Mouse (Mus musculus): ENCODE data around the gene Map3k4. TPM values are rescaled to one million over a fixed set of nuclear protein-coding genes. Genes with fewer than 3 reads are reported as not detected.

Gene Map3k4
- total and polyA plus RNA-seq, 2 experiments from 2014 or later = 37.1 to 47.9 TPM

- TF ChIP-seq CTCF (IDR thresholded peaks at IDR 0.05) = no peak
- no peak overlapping the region for H3K9ac ChIP-seq (replicated peaks; ENCODE audit: low read length, poor library complexity, severe bottlenecking)
Observed at GRCm38 (mm10) chr17:12351564-12351963, 33.0 kb upstream of the Map3k4 start.

GRCm38 (mm10) chr17:12347462-12347861 lies 28.9 kb upstream of the Map3k4 start:
- no peak overlapping the region for H3K4me3 ChIP-seq (ENCODE audit: low read depth, low read length)
- whole genome bisulfite sequencing = 100% methylated on average over 1 of the region's 1 CpGs
- ATAC-seq (ENCODE audit: low FRiP score) (no peak), DNase-seq (ENCODE audit: low spot score) (no peak)
- no peaks in the 10 kb centered on the region for H3K9me3 ChIP-seq (ENCODE audit: low read length)
- H3K27me3 ChIP-seq (ENCODE audit: insufficient read depth, low read length) = no peaks in the 10 kb centered on the region
- no peak overlapping the region for H3K27ac ChIP-seq (ENCODE audit: low read depth, low read length)
- no peaks in the 10 kb centered on the region for H3K36me3 ChIP-seq (ENCODE audit: insufficient read depth, low read length)
- H3K9ac ChIP-seq (replicated peaks; ENCODE audit: low read length, poor library complexity, severe bottlenecking) = no peak overlapping the region
- TF ChIP-seq CTCF (IDR thresholded peaks at IDR 0.05) = no peak
- H3K4me2 ChIP-seq (ENCODE audit: low read depth, low read length, poor library complexity, severe bottlenecking) = no peak overlapping the region
- no peaks in the 10 kb centered on the region for H3K4me1 ChIP-seq (ENCODE audit: insufficient read depth, low read length)

More at GRCm38 (mm10) chr17:12351564-12351963, 33.0 kb upstream of the Map3k4 start:
- 87% methylated on average over 6 of the region's 6 CpGs for WGBS
- H3K27me3 ChIP-seq (ENCODE audit: insufficient read depth, low read length) = no peaks in the 10 kb centered on the region
- no peak for ATAC-seq (ENCODE audit: low FRiP score)
- no peak overlapping the region for H3K4me2 ChIP-seq (ENCODE audit: low read depth, low read length, poor library complexity, severe bottlenecking)
- H3K27ac ChIP-seq (ENCODE audit: low read depth, low read length) = no peak overlapping the region
- no peak for DNase-seq (ENCODE audit: low spot score)
- H3K36me3 ChIP-seq (ENCODE audit: insufficient read depth, low read length) = no peaks in the 10 kb centered on the region
- no peaks in the 10 kb centered on the region for H3K9me3 ChIP-seq (ENCODE audit: low read length)
- no peak overlapping the region for H3K4me3 ChIP-seq (ENCODE audit: low read depth, low read length)
- H3K4me1 ChIP-seq (ENCODE audit: insufficient read depth, low read length) = no peaks in the 10 kb centered on the region

GRCm38 (mm10) chr17:12343702-12344376 lies 25.2 kb upstream of the Map3k4 start:
- H3K36me3 ChIP-seq (ENCODE audit: insufficient read depth, low read length) = no peaks in the 10 kb centered on the region
- H3K27ac ChIP-seq (ENCODE audit: low read depth, low read length) = no peak overlapping the region
- H3K27me3 ChIP-seq (ENCODE audit: insufficient read depth, low read length) = no peaks in the 10 kb centered on the region
- DNase-seq (ENCODE audit: low spot score) (no peak), ATAC-seq (ENCODE audit: low FRiP score) (no peak)
- no peaks in the 10 kb centered on the region for H3K9me3 ChIP-seq (ENCODE audit: low read length)
- no peak overlapping the region for H3K4me2 ChIP-seq (ENCODE audit: low read depth, low read length, poor library complexity, severe bottlenecking)
- TF ChIP-seq CTCF (IDR thresholded peaks at IDR 0.05) = no peak
- H3K4me1 ChIP-seq (ENCODE audit: insufficient read depth, low read length) = no peaks in the 10 kb centered on the region
- H3K9ac ChIP-seq (replicated peaks; ENCODE audit: low read length, poor library complexity, severe bottlenecking) = no peak overlapping the region
- H3K4me3 ChIP-seq (ENCODE audit: low read depth, low read length) = no peak overlapping the region
- WGBS = 63% methylated on average over 9 of the region's 9 CpGs

GRCm38 (mm10) chr17:12337156-12337555 lies 18.6 kb upstream of the Map3k4 start:
- Histone ChIP-seq H3K4me3 (ENCODE audit: low read depth, low read length) (no peak overlapping the region), H3K27ac (ENCODE audit: low read depth, low read length) (no peak overlapping the region), H3K9ac (replicated peaks; ENCODE audit: low read length, poor library complexity, severe bottlenecking) (no peak overlapping the region), H3K4me2 (ENCODE audit: low read depth, low read length, poor library complexity, severe bottlenecking) (no peak overlapping the region), H3K4me1 (ENCODE audit: insufficient read depth, low read length) (no peaks in the 10 kb centered on the region), H3K9me3 (ENCODE audit: low read length) (no peaks in the 10 kb centered on the region), H3K36me3 (ENCODE audit: insufficient read depth, low read length) (no peaks in the 10 kb centered on the region), H3K27me3 (ENCODE audit: insufficient read depth, low read length) (no peaks in the 10 kb centered on the region)
- DNase-seq (ENCODE audit: low spot score) (no peak), ATAC-seq (ENCODE audit: low FRiP score) (no peak)
- no peak for TF ChIP-seq CTCF (IDR thresholded peaks at IDR 0.05)
- 73% methylated on average over 4 of the region's 4 CpGs for WGBS

- Histone ChIP-seq H3K36me3 (ENCODE audit: insufficient read depth, low read length) (no peaks in the 10 kb centered on the region), H3K27ac (ENCODE audit: low read depth, low read length) (no peak overlapping the region), H3K27me3 (ENCODE audit: insufficient read depth, low read length) (no peaks in the 10 kb centered on the region), H3K4me3 (ENCODE audit: low read depth, low read length) (no peak overlapping the region), H3K4me1 (ENCODE audit: insufficient read depth, low read length) (no peaks in the 10 kb centered on the region), H3K9ac (replicated peaks; ENCODE audit: low read length, poor library complexity, severe bottlenecking) (no peak overlapping the region), H3K9me3 (ENCODE audit: low read length) (no peaks in the 10 kb centered on the region), H3K4me2 (ENCODE audit: low read depth, low read length, poor library complexity, severe bottlenecking) (no peak overlapping the region)
- no peak for ATAC-seq (ENCODE audit: low FRiP score)
- no peak for DNase-seq (ENCODE audit: low spot score)
- 80% methylated on average over 19 of the region's 19 CpGs for WGBS
- no peak for TF ChIP-seq CTCF (IDR thresholded peaks at IDR 0.05)
Observed at GRCm38 (mm10) chr17:12336073-12336868, 17.7 kb upstream of the Map3k4 start.

GRCm38 (mm10) chr17:12335115-12335514 lies 16.5 kb upstream of the Map3k4 start:
- Histone ChIP-seq H3K9ac (replicated peaks; ENCODE audit: low read length, poor library complexity, severe bottlenecking) (no peak overlapping the region), H3K4me3 (ENCODE audit: low read depth, low read length) (no peak overlapping the region), H3K36me3 (ENCODE audit: insufficient read depth, low read length) (no peaks in the 10 kb centered on the region), H3K9me3 (ENCODE audit: low read length) (no peaks in the 10 kb centered on the region), H3K27ac (ENCODE audit: low read depth, low read length) (no peak overlapping the region), H3K27me3 (ENCODE audit: insufficient read depth, low read length) (no peaks in the 10 kb centered on the region), H3K4me2 (ENCODE audit: low read depth, low read length, poor library complexity, severe bottlenecking) (no peak overlapping the region), H3K4me1 (ENCODE audit: insufficient read depth, low read length) (no peaks in the 10 kb centered on the region)
- 36% methylated on average over 6 of the region's 6 CpGs for WGBS
- ATAC-seq (ENCODE audit: low FRiP score) (no peak), DNase-seq (ENCODE audit: low spot score) (no peak)
- no peak for TF ChIP-seq CTCF (IDR thresholded peaks at IDR 0.05)

All from midbrain, postnatal 0 days (tissue).